Mouse (Mus musculus): ENCODE data around the gene Cyp4f17.

DNA sequence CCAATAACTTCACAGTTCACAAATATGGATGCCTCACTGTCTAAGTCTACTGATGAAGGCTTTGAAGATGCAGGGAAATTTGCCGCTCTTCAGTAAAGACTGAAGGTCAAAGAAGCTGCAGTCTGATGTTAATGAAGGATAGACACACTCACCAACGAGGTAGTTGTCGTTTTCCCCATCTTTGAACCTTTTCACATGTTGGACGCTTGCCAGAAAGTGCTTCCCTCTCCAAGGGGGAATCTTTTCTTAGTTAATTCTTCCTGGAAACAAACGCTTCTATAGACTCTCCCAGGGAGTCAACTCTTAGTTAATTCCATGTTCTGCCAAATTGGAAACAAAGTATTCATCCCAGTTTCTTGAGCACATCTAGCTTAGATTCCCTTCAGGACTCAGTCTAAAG lies 10.3 kb downstream of the Cyp4f17 start:
- TF ChIP-seq CTCF (IDR thresholded peaks at IDR 0.05; ENCODE audit: control insufficient read depth, insufficient read depth, insufficient replicate concordance, low read depth, low read length), result no peak
- no peak for TF ChIP-seq POLR2A (IDR thresholded peaks at IDR 0.05; ENCODE audit: control insufficient read depth, low read depth, low read length)
